Mouse (Mus musculus) intestine, embryonic 16.5 days (tissue): Measurements from ENCODE around the gene Gpr141. TPM values are rescaled to one million over a fixed set of nuclear protein-coding genes. Genes with fewer than 3 reads are reported as not detected.
"Not testable (repeated sequence)": the region's sequence is repeated elsewhere in the genome, so short reads cannot be mapped to it uniquely, and the experiment has no call there.

ENCODE experiments used
- ATAC-seq: fragments of 200-750 bp; cut with Nextera tagmentation; 2 replicates; pipeline ENCODE4 v1.8.0; 2017; ENCODE audit warnings: moderate TSS enrichment, moderate library complexity
- H3K27ac ChIP-seq: fragments of 300-500 bp; sonication (generic); 2 replicates; pipeline ENCODE4 v1.5.1; 2014; ENCODE audit warnings: mild to moderate bottlenecking, low read length
- H3K27me3 ChIP-seq: fragments of 300-500 bp; sonication (generic); replicated peaks from 2 replicates; pipeline ENCODE4 v1.6.1; 2014; ENCODE audit warnings: low read length, control low read depth, mixed read lengths; ENCODE audit not compliant: control insufficient read depth, insufficient read depth
- H3K36me3 ChIP-seq: fragments of 300-500 bp; sonication (generic); 2 replicates; pipeline ENCODE4 v1.6.1; 2014; ENCODE audit warnings: low read length, control low read depth; ENCODE audit not compliant: control insufficient read depth, insufficient read depth
- H3K4me1 ChIP-seq: fragments of 300-500 bp; sonication (generic); 2 replicates; pipeline ENCODE4 v1.6.1; 2014; ENCODE audit warnings: low read length, control low read depth, mixed read lengths; ENCODE audit not compliant: control insufficient read depth, insufficient read depth
- H3K4me2 ChIP-seq: fragments of 300-500 bp; sonication (generic); 2 replicates; pipeline ENCODE4 v1.6.1; 2014; ENCODE audit warnings: low read depth, low read length, control low read depth
- H3K4me3 ChIP-seq: fragments of 300-500 bp; sonication (generic); 2 replicates; pipeline ENCODE4 v1.5.1; 2014; ENCODE audit warnings: mild to moderate bottlenecking, low read length
- H3K9ac ChIP-seq: fragments of 300-500 bp; sonication (generic); 2 replicates; pipeline ENCODE4 v1.6.1; 2014; ENCODE audit warnings: low read depth, low read length
- H3K9me3 ChIP-seq: fragments of 300-500 bp; sonication (generic); 2 replicates; pipeline ENCODE4 v1.6.1; 2016; ENCODE audit warnings: low read length, control low read depth; ENCODE audit not compliant: control insufficient read depth
- WGBS: fragments of 180-500 bp; shearing (Covaris S2); extraction: QIAGEN DNeasy Blood & Tissue Kit; methylation state at CpG from one replicate; pipeline ENCODE4 v1.1.7; 2014; 5-methylcytosine and 5-hydroxymethylcytosine counted together
- polyA plus RNA-seq: library from polyadenylated mRNA; unstranded; fragments of >200 nt; fragmentation: Nextera tagmentation; extraction: Ambion mirVana; gene quantifications from 2 replicates; pipeline ENCODE4 v1.2.1, GENCODE M21; 2015

The Gpr141 gene
- polyA plus RNA-seq, 1 experiment from 2014 or later: 0.86 TPM

DNA sequence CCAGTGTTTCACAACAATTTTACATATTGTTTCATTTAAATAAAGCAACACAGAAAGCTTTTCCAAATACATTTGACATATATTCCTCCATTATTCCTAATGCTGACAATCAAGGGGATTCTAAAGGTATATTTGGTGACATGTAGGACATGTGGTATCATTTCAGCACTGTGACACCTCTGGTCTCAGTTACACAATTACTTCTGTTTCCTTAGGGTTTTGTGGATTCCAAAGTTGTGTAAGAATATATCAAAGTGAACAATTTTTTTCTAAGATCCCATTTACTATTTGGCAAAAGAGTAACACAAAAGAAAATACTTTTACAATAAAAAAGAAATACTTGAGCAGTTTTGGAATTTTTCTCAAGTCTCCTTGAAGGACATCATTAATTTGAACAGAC is 2.4 kb downstream of the Gpr141 start:
- Histone ChIP-seq H3K36me3 (no peaks in the 10 kb centered on the region), H3K4me2 (no peak overlapping the region), H3K9ac (no peak overlapping the region), H3K27me3 (no peaks in the 10 kb centered on the region), H3K9me3 (no peaks in the 10 kb centered on the region), H3K4me3 (no peak overlapping the region), H3K27ac (no peak overlapping the region), H3K4me1 (no peaks in the 10 kb centered on the region)
- no peak for ATAC-seq

DNA sequence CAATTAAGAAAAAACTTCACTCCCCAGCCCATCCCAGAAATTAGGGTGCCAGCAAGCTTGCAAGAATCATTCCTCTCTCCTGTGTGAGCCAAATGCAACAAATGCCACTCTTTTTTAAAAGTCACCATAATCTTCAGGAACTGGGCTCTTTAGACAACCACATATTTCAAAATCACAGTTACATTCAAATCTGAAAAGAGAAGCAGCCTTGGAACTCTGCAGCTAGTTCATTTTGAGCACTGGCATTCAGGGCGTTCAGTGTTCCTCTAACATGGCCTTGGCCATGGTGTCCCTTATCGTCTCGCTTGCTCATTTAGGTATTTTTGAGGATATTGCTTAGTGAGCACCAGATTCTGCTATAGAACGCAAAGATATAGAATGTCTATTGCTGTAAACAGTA is 4.1 kb downstream of the Gpr141 start:
- no peak overlapping the region for H3K9ac ChIP-seq
- WGBS: 92% methylated on average over 4 of the region's 4 CpGs
- ATAC-seq: no peak

DNA sequence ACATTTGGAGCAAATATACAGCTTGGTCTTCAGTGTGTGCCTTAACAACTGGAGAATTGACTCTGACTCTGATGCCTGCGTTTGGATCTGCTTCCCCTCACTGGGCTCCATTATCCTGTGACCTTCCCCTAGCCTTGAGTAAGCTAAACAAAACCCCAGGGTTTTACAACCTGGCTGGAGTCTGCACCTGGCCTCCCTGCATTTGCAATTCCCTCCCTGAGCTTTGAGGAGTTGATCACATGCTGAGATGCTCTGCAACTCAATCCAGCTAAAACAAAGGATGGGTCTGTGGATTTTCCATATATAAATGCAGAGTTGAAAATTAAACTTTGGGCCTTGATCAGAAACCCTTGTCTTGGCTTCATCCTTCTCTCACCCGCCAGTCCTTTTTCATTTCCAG is 4.8 kb downstream of the Gpr141 start:
- WGBS: 38% methylated on average over 2 of the region's 2 CpGs
- H3K27ac ChIP-seq: no peak overlapping the region
- H3K4me2 ChIP-seq: no peak overlapping the region
- ATAC-seq: no peak
- H3K27me3 ChIP-seq: no peaks in the 10 kb centered on the region
- H3K9ac ChIP-seq: no peak overlapping the region
- H3K9me3 ChIP-seq: no peaks in the 10 kb centered on the region
- H3K4me3 ChIP-seq: no peak overlapping the region
- no peaks in the 10 kb centered on the region for H3K36me3 ChIP-seq
- no peaks in the 10 kb centered on the region for H3K4me1 ChIP-seq

More for the DNA sequence above, 4.1 kb downstream of the Gpr141 start:
- H3K4me3 ChIP-seq: no peak overlapping the region
- H3K4me2 ChIP-seq: no peak overlapping the region
- H3K36me3 ChIP-seq: no peaks in the 10 kb centered on the region
- no peaks in the 10 kb centered on the region for H3K9me3 ChIP-seq
- no peaks in the 10 kb centered on the region for H3K4me1 ChIP-seq
- no peak overlapping the region for H3K27ac ChIP-seq
- no peaks in the 10 kb centered on the region for H3K27me3 ChIP-seq

DNA sequence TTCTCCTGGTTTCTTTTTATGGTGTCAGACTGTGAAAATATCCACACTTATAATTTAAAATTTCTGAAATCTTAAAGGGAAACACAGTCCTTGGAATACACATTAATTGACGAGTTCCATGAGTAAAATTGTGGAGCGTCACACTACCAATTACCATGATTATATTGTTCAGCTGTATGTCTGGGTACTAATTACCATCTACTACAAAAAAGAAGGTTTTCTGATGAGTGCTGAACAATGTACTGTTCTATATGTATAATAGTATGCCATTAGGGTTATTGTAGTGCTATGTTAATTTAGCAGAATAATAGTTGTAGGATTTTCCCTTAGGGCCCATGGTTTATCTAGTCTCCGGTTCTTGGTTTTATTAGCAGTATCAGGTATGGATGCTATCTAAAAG is 29.1 kb downstream of the Gpr141 start:
- Histone ChIP-seq H3K9ac (no peak overlapping the region), H3K27ac (no peak overlapping the region), H3K9me3 (no peaks in the 10 kb centered on the region), H3K4me3 (no peak overlapping the region), H3K4me2 (no peak overlapping the region), H3K4me1 (no peaks in the 10 kb centered on the region), H3K27me3 (no peaks in the 10 kb centered on the region), H3K36me3 (no peaks in the 10 kb centered on the region)
- no peak for ATAC-seq
- 87% methylated on average over 3 of the region's 3 CpGs for WGBS

DNA sequence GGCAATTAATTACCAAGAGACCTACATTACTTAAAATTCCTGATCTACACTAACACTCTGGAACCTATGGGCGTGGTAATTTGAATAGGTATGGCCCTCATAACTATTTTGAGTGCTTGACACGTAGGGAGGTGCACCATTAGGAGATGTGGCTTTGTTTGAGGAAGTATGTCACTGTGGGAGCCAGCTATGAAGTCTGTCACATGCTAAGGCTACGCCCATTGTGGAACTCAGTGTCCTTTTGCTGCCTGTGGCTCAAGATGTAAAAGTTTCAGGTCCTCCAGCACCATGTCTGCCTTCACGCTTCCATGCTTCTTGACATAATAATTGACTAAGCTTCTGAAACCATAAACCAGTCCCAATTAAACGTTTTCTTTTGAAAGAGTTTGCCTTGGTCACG is 29.6 kb downstream of the Gpr141 start:
- Histone ChIP-seq H3K9ac (no peak overlapping the region), H3K4me2 (no peak overlapping the region), H3K4me3 (no peak overlapping the region), H3K27ac (no peak overlapping the region), H3K4me1 (no peaks in the 10 kb centered on the region), H3K9me3 (no peaks in the 10 kb centered on the region), H3K36me3 (no peaks in the 10 kb centered on the region), H3K27me3 (no peaks in the 10 kb centered on the region)
- 78% methylated on average over 6 of the region's 6 CpGs for WGBS
- ATAC-seq: no peak

DNA sequence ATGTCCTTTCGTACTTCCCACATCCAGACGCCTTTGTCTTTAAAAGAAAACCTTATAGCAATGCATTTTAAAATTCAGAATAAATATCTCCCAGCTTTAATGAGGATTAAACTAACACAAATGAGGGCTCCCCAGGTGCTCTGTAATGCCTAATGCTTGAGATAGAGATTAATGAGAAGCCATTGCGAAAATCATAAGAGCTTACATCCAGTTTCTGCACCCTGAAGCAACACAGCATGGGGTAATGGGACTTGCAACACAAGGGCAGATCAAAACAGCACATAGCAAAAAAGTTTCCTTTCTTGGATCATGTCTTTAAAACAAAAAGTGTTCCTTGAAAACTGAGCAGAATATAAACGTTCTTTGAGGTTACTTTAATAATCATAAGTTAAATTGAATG is 30.3 kb downstream of the Gpr141 start:
- H3K36me3 ChIP-seq: no peaks in the 10 kb centered on the region
- H3K27ac ChIP-seq: no peak overlapping the region
- no peaks in the 10 kb centered on the region for H3K9me3 ChIP-seq
- 80% methylated on average over 4 of the region's 4 CpGs for WGBS
- no peaks in the 10 kb centered on the region for H3K4me1 ChIP-seq
- H3K9ac ChIP-seq: no peak overlapping the region
- no peaks in the 10 kb centered on the region for H3K27me3 ChIP-seq
- H3K4me2 ChIP-seq: no peak overlapping the region
- no peak overlapping the region for H3K4me3 ChIP-seq
- ATAC-seq: no peak

DNA sequence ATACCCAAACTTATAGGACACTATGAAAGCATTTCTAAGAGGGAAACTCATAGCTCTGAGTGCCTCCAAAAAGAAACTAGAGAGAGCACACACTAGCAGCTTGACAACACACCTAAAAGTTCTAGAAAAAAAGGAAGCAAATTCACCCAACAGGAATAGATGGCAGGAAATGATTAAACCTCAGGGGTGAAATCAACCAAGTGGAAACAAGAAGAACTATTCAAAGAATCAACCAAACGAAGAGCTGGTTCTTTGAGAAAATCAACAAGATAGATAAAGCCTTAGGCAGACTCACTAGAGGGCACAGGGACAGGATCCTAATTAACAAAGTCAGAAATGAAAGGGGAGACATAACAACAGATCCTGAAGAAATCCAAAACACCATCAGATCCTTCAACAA is 36.1 kb downstream of the Gpr141 start:
- not testable (repeated sequence) for H3K9ac ChIP-seq, H3K27ac ChIP-seq, H3K9me3 ChIP-seq, H3K4me2 ChIP-seq, H3K4me1 ChIP-seq, H3K36me3 ChIP-seq, H3K4me3 ChIP-seq, ATAC-seq, H3K27me3 ChIP-seq
- 61% methylated on average over 1 of the region's 1 CpGs for WGBS

DNA sequence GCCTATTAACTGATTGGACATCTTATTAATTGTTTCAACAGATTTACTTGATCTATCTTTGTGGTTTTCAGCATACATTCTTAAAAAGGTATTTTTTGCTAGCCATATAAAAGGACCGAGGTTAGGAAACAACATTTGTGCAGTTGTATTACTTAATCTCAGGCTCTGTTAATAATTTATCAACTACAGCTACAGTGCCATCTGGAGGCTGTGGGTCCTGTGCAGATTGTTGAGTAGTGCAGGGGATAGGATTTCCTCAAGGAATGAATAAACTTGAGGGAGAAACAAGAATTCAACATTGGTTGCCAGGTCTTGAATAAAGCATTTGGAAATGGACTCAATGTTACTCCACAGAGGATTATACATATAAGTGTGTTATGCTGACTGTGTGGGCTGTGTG is 53.9 kb downstream of the Gpr141 start:
- Histone ChIP-seq H3K9ac (no peak overlapping the region), H3K4me3 (no peak overlapping the region), H3K4me2 (no peak overlapping the region), H3K36me3 (no peaks in the 10 kb centered on the region), H3K4me1 (no peaks in the 10 kb centered on the region), H3K27me3 (no peaks in the 10 kb centered on the region), H3K27ac (no peak overlapping the region), H3K9me3 (no peaks in the 10 kb centered on the region)
- WGBS: 39% methylated on average over 1 of the region's 1 CpGs
- no peak for ATAC-seq

DNA sequence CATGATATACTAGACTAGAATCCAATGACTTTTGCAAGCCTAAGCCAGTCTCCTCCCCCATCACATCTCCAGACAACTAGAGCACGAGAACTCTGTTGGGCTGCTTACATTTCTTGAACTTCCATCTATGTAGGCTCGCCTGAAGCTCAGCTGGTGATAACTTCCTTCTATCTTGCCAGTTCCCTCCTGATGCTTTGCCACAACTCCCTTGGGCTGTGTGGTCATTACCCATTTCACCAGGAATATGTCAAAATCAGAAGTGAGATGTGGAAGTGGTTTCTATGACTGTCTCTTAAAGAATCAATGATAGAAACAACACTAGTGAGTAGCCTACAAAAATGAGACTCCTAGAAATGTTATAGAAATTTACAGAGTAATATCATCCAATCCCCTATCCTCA is 56.9 kb downstream of the Gpr141 start:
- Histone ChIP-seq H3K9ac (no peak overlapping the region), H3K27ac (no peak overlapping the region), H3K9me3 (no peaks in the 10 kb centered on the region), H3K4me3 (no peak overlapping the region), H3K4me2 (no peak overlapping the region), H3K27me3 (no peaks in the 10 kb centered on the region), H3K4me1 (no peaks in the 10 kb centered on the region), H3K36me3 (no peaks in the 10 kb centered on the region)
- WGBS: 78% methylated on average over 2 of the region's 2 CpGs
- ATAC-seq: no peak

DNA sequence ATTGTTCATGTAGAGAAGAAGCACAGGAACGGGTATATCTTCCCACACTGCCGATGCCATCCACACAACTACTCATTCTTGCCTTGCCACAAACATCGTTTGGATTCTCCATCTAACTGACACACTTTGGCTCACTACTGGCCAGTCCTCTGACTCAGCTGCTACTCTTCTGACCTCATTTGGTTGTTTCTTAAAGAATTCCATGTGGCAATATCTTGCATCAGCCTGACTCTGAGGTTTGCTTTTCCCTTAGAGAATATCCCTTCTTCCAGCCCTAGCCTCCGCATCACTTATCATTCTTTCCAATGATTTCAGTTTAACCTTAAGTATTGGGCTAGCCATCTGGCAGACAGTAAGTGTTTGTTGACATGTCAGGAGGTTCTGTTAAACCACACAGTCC is 59.8 kb downstream of the Gpr141 start:
- 90% methylated on average over 4 of the region's 4 CpGs for WGBS
- H3K36me3 ChIP-seq: no peaks in the 10 kb centered on the region
- H3K4me1 ChIP-seq: no peaks in the 10 kb centered on the region
- no peak for ATAC-seq
- H3K27ac ChIP-seq: no peak overlapping the region
- H3K9ac ChIP-seq: no peak overlapping the region
- H3K4me2 ChIP-seq: no peak overlapping the region
- H3K4me3 ChIP-seq: no peak overlapping the region
- H3K27me3 ChIP-seq: no peaks in the 10 kb centered on the region
- H3K9me3 ChIP-seq: no peaks in the 10 kb centered on the region
